Mouse (Mus musculus) naive thymus-derived CD4-positive, alpha-beta T cell, adult 2 months (primary cell): ENCODE measurements around the gene Derl3.

Source experiments
- DNase-seq: peaks from one replicate; pipeline ENCODE4 v3.0.0-alpha.2; 2011; ENCODE audit warnings: low read depth

Derl3 gene

DNA sequence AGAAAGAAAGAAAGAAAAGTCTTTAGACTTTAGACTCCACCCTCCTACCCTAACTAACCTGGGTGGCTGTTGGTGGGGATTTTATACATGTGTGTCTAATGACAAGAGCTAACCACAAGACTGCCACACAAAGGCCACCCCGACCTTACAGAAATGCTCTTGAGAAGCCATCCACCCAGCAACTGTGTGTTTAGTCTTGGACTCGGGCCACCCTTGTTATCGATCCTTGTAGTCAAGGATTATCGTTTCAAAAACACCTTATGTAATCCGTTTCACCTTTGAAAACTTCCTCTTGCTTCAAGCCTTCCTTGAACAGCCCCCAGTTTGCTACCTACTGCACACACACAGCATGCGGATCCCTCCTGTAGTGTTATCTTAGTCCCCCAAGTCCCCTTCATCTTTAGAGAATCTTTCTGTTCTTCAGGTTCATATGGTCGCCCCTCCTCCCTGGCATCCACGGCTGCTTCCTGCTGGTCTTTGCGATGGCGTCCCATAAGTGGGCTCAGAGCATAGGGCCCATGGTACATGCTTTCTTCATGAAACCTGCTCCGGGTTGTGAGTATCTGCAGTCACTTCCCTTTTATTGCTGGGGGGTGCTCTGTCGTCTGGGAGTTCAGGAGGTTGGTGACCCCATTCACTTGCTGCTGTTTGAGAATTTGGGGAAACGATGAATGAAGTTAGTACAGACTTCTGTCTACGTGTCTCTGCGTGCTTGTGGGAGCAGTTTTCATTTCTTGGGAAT, 49.7 kb downstream of the Derl3 start, which contains the start of gene Vpreb3:
Vpreb3 (plus strand) TSS at position 322 of the 742 bp plus-strand sequence.
- DNase-seq = no peak

DNA sequence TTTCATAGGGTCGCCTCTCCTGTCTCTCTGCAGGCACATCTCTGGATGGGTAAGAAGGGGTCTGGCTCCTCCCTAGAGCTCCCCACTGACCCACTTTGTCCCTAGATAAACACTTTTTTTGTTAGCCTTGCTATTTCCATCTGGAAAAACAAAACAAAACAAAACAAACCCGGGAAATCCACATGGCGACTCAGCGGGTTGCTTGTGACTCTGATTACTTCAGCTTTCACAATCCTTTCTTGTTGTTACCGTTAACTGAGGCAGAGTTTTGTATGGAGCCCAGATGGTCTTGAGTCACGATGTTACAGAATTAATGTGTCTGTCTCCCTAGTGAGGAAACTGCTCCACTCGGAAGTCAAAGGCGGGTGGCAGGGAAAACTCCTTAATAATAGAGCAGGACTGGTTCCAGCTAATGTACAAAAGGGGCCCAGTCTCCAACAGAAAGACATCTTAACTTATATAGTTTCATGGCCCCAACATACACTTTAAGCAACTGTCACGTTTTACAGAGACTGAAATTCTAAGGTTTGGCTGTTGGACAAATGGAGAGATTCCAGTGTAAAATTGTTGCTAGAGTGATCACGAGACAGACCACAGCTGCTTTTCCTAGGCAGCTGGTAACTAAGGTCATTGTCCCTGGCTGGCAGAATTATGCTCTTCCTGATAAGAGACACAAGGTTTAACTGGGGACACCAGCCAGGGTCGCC, 51.0 kb downstream of the Derl3 start:
- no peak for DNase-seq

DNA sequence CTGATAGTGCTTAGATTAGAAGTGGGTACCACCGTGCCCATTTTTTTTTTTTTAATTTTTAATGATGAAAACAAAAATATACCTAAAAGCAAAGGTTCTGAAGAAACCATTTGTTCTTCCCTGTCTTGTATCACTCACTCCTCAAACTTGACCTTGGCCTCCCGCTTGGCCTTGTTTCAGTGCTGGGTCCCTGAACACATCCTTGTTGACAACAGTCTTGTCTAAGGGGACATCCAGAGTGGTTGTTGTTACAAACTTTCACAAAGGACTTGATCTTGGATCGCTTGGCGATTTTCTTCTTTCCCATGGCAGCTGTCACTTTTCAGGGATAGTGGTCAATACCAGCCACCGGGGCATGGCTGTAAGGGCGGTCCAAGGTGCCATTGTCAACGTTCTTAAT, 52.0 kb downstream of the Derl3 start:
- DNase-seq = no peak
